Mouse (Mus musculus) Patski (cell line): Measurements from ENCODE around the gene Nck1. TPM values are rescaled to one million over a fixed set of nuclear protein-coding genes. Genes with fewer than 3 reads are reported as not detected.

Experiments used
- ATAC-seq: fragments of 100-300 bp; one replicate; pipeline ENCODE4 v1.8.0; 2021
- CTCF ChIA-PET: fragments of 350-600 bp; sonication (Branson Sonifier 250); formaldehyde crosslinking; loops from one replicate; lab custom pipeline; 2022; ENCODE audit warnings: inconsistent platforms; lab: Charles Lee
- POLR2A ChIA-PET: fragments of 350-600 bp; sonication (Branson Sonifier 250); formaldehyde crosslinking; loops from one replicate; lab custom pipeline; 2022; ENCODE audit warnings: antibody characterized with exemption, inconsistent platforms; lab: Charles Lee
- DNase-seq: peaks from one replicate; pipeline ENCODE4 v3.0.0-alpha.2; 2011; ENCODE audit warnings: low read depth, low spot score
- H3K27me3 ChIP-seq: fragments of 371-371 bp; one replicate; pipeline ENCODE4 v1.5.1; 2021
- CTCF ChIP-seq: fragments of 100-300 bp; IDR thresholded peaks from one replicate; pipeline ENCODE4 v1.5.1; 2021
- in situ Hi-C: fragments of 300-500 bp; cut with MboI; formaldehyde crosslinking; loops from 3 replicates; pipeline ENCODE4 v1.11.1; 2018; ENCODE audit warnings: low pct_unique_long_range_greater_than_20kb, mixed read lengths
- polyA plus RNA-seq: library from polyadenylated mRNA; unstranded; gene quantifications from one replicate; pipeline ENCODE4 v1.2.3, GENCODE M21; 2021

Gene Nck1
- polyA plus RNA-seq, 1 experiment from 2014 or later: 65.1 TPM

DNA sequence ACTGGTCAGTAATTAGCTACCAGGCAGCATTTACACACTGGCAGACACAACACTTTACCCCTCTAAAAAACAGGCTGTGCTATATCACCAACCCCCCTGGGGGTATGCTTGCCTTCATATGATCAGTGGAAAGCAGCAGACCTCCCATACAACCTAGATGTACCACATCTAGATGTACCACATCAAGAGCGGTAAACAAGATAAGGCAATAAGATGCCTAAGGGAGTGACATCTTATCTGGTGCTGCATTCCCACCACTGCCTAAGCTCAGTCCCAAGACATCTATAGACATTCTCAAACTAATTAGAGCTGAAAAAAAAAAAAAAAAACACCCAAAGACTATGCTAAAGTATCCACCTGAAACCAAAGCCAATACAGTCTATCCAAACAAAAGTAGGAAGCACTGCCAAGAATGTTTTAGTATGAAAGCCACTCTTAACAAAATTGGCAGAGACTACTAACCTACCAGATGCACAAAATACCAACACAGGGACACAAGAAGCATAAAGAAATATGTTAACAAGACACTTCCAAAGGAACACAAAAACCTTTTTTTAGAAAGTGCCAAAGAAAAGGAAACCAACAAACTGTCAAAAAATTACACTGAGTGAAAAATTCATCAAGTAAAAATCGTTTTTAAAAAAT lies 10.2 kb downstream of the Nck1 start:
- DNase-seq: no peak
- CTCF ChIA-PET: interaction anchor here (0.7 to 1.8 kb wide), 7 partner anchors 9 to 104 kb away, joined by 3 to 5 read pairs (median 3); no protein-coding TSS in a partner anchor
- in situ Hi-C loops: no loop called here
- H3K27me3 ChIP-seq: no peaks in the 10 kb centered on the region
- no peak for TF ChIP-seq CTCF
- ATAC-seq: no peak
- POLR2A ChIA-PET: interaction anchor here (0.7 to 1.1 kb wide), 2 partner anchors 107 to 379 kb away, joined by 3 read pairs; no protein-coding TSS in a partner anchor

DNA sequence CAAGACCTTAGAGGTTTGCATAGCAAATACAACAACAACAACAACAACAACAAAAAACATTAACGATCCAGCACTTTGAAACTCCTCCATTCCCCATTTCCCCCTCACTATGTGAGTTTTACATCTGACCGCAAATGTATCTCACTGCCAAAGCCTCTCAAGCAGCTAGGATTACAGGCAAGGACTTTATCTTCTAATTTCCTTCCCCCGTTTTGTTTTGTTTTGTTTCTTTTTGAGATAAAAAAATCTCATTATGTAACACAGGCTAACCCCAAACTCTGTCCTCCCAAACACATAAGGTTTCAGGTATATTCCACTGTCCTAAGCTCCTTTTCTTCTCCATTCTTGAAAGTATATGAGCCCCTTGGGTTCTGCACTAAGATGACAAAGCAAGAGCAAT lies 11.2 kb downstream of the Nck1 start:
- H3K27me3 ChIP-seq: no peaks in the 10 kb centered on the region
- DNase-seq (no peak), ATAC-seq (no peak)
- ChIA-PET CTCF (interaction anchor here (1.1 to 1.6 kb wide), 2 partner anchors 10 to 14 kb away, joined by 3 to 5 read pairs; no protein-coding TSS in a partner anchor), POLR2A (no interaction called here)
- TF ChIP-seq CTCF: no peak
- in situ Hi-C loops: no loop called here

DNA sequence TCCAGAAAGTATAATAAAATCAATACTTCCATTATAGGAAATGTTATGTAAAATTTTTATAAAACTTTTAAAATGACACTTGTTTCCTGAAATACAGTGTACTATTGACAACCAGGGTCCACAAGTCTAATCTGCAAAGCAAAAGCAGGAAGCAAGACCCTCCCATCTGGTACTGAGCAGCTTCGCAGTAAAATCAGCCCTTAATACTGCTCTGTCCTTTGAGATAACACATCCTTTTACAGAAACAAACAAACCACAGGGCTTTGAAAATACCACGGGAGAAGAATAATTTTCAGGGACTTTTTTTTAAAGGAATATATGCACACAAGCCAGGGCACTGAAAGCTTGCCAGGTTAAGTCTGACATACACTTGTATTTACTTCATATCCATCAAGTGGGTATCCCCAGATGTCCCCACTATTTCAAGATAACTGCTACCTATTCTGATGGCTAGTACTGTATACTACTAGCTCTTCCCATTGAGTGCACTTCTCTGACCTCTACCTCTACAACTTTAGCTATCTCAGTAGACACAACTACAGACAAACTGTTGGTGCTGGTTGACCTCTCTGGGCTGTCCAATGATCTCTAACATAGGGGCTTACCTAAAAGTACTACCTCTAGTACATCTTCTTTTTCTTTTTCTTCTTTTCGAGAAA lies 13.0 kb downstream of the Nck1 start:
- TF ChIP-seq CTCF: no peak
- ChIA-PET CTCF (interaction anchor here (0.8 to 1.2 kb wide), 2 partner anchors 12 to 110 kb away, joined by 3 to 5 read pairs; no protein-coding TSS in a partner anchor), POLR2A (no interaction called here)
- no peaks in the 10 kb centered on the region for H3K27me3 ChIP-seq
- in situ Hi-C loops: no loop called here
- no peak for ATAC-seq
- no peak for DNase-seq

- ATAC-seq: no peak
- DNase-seq: no peak
- no peaks in the 10 kb centered on the region for H3K27me3 ChIP-seq
- ChIA-PET CTCF (interaction anchor here (1.1 to 1.4 kb wide), 2 partner anchors 11 to 112 kb away, joined by 3 read pairs; no protein-coding TSS in a partner anchor), POLR2A (no interaction called here)
- TF ChIP-seq CTCF: no peak
- in situ Hi-C loops: no loop called here
Observed at GRCm38 (mm10) chr9:100531296-100531695, 14.6 kb downstream of the Nck1 start.

DNA sequence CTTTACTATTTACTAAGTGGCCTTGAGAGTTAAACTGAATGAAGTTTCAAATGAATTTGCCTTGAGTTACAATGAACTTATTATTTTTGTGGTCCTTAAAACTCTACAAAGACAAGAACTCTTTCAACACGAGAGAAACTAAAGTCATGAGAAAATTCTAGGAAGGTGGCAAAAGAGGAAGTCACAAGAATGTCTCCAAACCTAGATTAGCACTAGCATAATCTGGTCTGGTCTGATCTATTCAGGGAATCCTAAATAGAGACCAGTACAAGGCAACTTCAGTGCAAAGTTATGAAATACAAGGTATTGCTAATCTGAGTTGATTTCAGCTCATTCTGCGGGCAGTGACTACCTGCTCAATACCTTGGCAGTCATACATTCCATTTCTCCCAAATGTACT lies 20.7 kb downstream of the Nck1 start:
- in situ Hi-C loops: loop anchor here (10.0 kb wide), 1 partner anchor 390 kb away; no protein-coding TSS in a partner anchor
- TF ChIP-seq CTCF: no peak
- DNase-seq (no peak), ATAC-seq (no peak)
- no peaks in the 10 kb centered on the region for H3K27me3 ChIP-seq
- ChIA-PET CTCF (interaction anchor here (1.3 kb wide), 1 partner anchor 117 kb away, joined by 3 read pairs; no protein-coding TSS in a partner anchor), POLR2A (no interaction called here)

- ATAC-seq: no peak
- ChIA-PET POLR2A (no interaction called here), CTCF (no interaction called here)
- DNase-seq: no peak
- no peaks in the 10 kb centered on the region for H3K27me3 ChIP-seq
- TF ChIP-seq CTCF: no peak
- in situ Hi-C loops: loop anchor here (10.0 kb wide), 1 partner anchor 393 kb away; no protein-coding TSS in a partner anchor
Observed at GRCm38 (mm10) chr9:100522029-100522428, 23.9 kb downstream of the Nck1 start.

DNA sequence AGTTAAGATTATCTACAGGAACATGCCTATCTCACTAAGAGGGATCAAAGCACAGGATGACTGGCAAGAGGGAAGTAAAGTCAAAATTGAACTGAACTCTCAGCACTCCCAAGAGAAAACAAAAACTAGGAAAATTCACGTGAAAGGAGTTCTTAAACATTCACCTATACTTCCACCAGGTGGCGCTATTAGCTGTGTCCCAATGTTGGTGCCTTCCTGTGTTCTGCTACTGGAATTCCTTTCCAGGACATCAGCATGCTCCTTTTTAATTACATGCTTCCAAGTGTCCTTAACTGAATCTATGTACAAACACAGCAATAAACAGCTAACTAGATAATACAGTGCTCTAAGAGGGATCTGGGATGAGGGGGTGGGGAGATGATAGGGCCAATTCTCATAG lies 25.3 kb downstream of the Nck1 start:
- peak; percentile 78 for TF ChIP-seq CTCF
- no peaks in the 10 kb centered on the region for H3K27me3 ChIP-seq
- in situ Hi-C loops: loop anchor here (10.0 kb wide), 1 partner anchor 394 kb away; no protein-coding TSS in a partner anchor
- no peak for ATAC-seq
- POLR2A ChIA-PET: interaction anchor here (0.7 to 1.1 kb wide), 3 partner anchors 23 to 122 kb away, joined by 3 to 6 read pairs (median 3); no protein-coding TSS in a partner anchor
- CTCF ChIA-PET: interaction anchor here (0.7 to 1.8 kb wide), 13 partner anchors 10 to 430 kb away, joined by 3 to 18 read pairs (median 4); partner anchors contain the start of gene Nck1
- no peak for DNase-seq

DNA sequence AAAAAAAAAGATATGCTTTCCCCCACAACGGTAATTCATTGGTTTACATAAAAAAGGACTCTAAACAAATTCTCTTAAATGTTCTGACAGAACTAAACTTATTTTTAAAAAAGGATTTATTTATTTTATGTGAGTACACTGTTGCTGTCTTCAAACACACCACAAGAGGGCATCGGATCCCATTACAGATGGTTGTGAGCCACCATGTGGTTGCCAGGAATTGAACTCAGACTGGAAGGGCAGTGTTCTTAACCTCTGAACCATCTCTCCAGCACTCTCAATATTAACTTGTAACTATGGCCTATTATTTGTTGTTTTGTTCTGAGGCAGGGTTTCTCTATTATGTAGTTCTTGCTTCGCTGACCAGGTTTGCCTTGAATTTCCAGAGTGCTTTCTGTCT lies 25.9 kb downstream of the Nck1 start:
- no peaks in the 10 kb centered on the region for H3K27me3 ChIP-seq
- in situ Hi-C loops: loop anchor here (10.0 kb wide), 1 partner anchor 395 kb away; no protein-coding TSS in a partner anchor
- DNase-seq (no peak), ATAC-seq (no peak)
- peak; percentile 62 for TF ChIP-seq CTCF
- ChIA-PET CTCF (interaction anchor here (1.0 to 1.8 kb wide), 7 partner anchors 9 to 430 kb away, joined by 3 to 18 read pairs (median 6); partner anchors contain the start of gene Nck1), POLR2A (interaction anchor here (0.7 kb wide), 1 partner anchor 51 kb away, joined by 3 read pairs; no protein-coding TSS in a partner anchor)

DNA sequence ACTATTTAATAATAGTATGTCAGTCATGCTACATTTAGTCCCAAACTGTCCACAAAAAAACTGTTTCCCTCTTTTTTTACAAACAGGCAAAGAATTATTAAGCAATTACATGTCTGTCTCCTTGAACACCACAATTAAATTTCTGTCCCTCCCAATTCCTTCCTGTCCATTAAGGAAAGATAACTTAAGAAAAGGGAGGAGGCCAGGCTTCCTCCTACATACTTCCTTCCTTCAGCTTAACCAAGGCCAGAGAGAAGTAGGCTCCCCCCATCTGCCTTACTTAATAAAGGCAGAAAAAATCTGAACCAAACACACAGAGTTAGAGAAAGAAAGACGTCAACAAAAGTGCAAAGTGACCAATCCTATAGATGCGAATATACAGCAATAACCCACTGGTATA lies 38.4 kb downstream of the Nck1 start:
- TF ChIP-seq CTCF: no peak
- CTCF ChIA-PET: interaction anchor here (1.1 to 2.6 kb wide), 3 partner anchors 13 to 136 kb away, joined by 3 to 6 read pairs (median 5); no protein-coding TSS in a partner anchor
- POLR2A ChIA-PET: no interaction called here
- no peaks in the 10 kb centered on the region for H3K27me3 ChIP-seq
- DNase-seq (no peak), ATAC-seq (no peak)
- in situ Hi-C loops: no loop called here

- CTCF ChIA-PET: interaction anchor here (0.7 to 2.6 kb wide), 5 partner anchors 13 to 137 kb away, joined by 3 to 6 read pairs (median 3); no protein-coding TSS in a partner anchor
- POLR2A ChIA-PET: no interaction called here
- TF ChIP-seq CTCF: no peak
- in situ Hi-C loops: no loop called here
- no peaks in the 10 kb centered on the region for H3K27me3 ChIP-seq
- no peak for ATAC-seq
- no peak for DNase-seq
Observed at GRCm38 (mm10) chr9:100506652-100507051, 39.3 kb downstream of the Nck1 start.
